Mouse (Mus musculus) large intestine, adult 2 months (tissue): ENCODE results near the gene Ptchd1. TPM values are rescaled to one million over a fixed set of nuclear protein-coding genes. Genes with fewer than 3 reads are reported as not detected.

Experiments used
- polyA plus RNA-seq: library from polyadenylated mRNA; depleted of rRNA; stranded (reverse); fragments of >200 nt; gene quantifications from 2 replicates; pipeline ENCODE4 v1.2.3, GENCODE M21; 2012; rRNA removed

Gene Ptchd1
- polyA plus RNA-seq, 1 experiment = not detected

Other genes with a start within 250 kb of the Ptchd1 start
- gene Gm15155, start 927 bp upstream of the Ptchd1 start, polyA plus RNA-seq = not detected in 2 replicates